Mouse (Mus musculus): ENCODE data around the gene Rbm10. TPM values are rescaled to one million over a fixed set of nuclear protein-coding genes. Genes with fewer than 3 reads are reported as not detected.

Rbm10 gene
- polyA plus RNA-seq, 1 experiment from 2014 or later: 55.1 TPM

DNA sequence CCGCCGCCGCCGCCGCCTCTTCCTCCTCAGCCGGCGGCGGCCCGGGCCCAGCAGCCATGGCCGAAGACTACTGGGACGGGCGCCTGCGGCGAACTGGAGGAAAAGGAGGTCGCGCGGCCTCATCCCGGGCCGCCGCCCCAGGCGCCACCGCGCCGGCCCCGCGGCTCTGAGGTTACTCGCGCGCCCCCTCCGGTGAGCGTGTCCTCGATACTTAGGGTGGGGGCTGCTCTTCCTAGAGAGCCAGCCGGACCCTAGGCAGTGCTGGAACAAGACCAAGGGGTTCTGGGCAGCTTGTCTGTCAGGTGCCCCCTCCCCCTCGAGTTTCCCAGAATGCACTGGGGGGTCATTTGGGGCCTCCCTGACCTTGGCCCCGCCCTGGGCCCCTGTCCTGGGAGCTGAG, 71.3 kb downstream of the Rbm10 start:
- peak overlapping the region; percentile 70 for H3K4me3 ChIP-seq (ENCODE audit: low read length)
- WGBS: 14% methylated on average over 21 of the region's 35 CpGs
- H3K9me3 ChIP-seq (ENCODE audit: control insufficient read depth, low read length): no peaks in the 10 kb centered on the region
- H3K4me1 ChIP-seq (ENCODE audit: control insufficient read depth, insufficient read depth, low read length): no peaks in the 10 kb centered on the region
- H3K36me3 ChIP-seq (ENCODE audit: control insufficient read depth, insufficient read depth, low read length): no peaks in the 10 kb centered on the region
- peak overlapping the region; percentile 84 for H3K9ac ChIP-seq (ENCODE audit: low read depth, low read length)
- peak overlapping the region; percentile 94 for H3K27ac ChIP-seq (ENCODE audit: low read length)
- no peaks in the 10 kb centered on the region for H3K27me3 ChIP-seq (replicated peaks; ENCODE audit: control insufficient read depth, insufficient read depth, low read length)
- peak; percentile 41 for ATAC-seq
- H3K4me2 ChIP-seq (ENCODE audit: low read depth, low read length): peak overlapping the region; percentile 70

- ATAC-seq: no peak
- no peak overlapping the region for H3K9ac ChIP-seq (ENCODE audit: low read depth, low read length)
- no peak overlapping the region for H3K4me3 ChIP-seq (ENCODE audit: low read length)
- H3K4me2 ChIP-seq (ENCODE audit: low read depth, low read length): no peak overlapping the region
- WGBS: 70% methylated on average over 3 of the region's 3 CpGs
- no peaks in the 10 kb centered on the region for H3K4me1 ChIP-seq (ENCODE audit: control insufficient read depth, insufficient read depth, low read length)
- H3K9me3 ChIP-seq (ENCODE audit: control insufficient read depth, low read length): no peaks in the 10 kb centered on the region
- H3K36me3 ChIP-seq (ENCODE audit: control insufficient read depth, insufficient read depth, low read length): no peaks in the 10 kb centered on the region; the same call in 1 of the 2 replicates
- no peak overlapping the region for H3K27ac ChIP-seq (ENCODE audit: low read length)
- no peaks in the 10 kb centered on the region for H3K27me3 ChIP-seq (replicated peaks; ENCODE audit: control insufficient read depth, insufficient read depth, low read length)
Observed at GRCm38 (mm10) chrX:20691566-20691965, 74.3 kb downstream of the Rbm10 start.

GRCm38 (mm10) chrX:20692616-20693015, 75.3 kb downstream of the Rbm10 start:
- Histone ChIP-seq H3K27ac (ENCODE audit: low read length) (no peak overlapping the region), H3K4me2 (ENCODE audit: low read depth, low read length) (no peak overlapping the region)
- 100% methylated on average over 1 of the region's 1 CpGs for WGBS

DNA sequence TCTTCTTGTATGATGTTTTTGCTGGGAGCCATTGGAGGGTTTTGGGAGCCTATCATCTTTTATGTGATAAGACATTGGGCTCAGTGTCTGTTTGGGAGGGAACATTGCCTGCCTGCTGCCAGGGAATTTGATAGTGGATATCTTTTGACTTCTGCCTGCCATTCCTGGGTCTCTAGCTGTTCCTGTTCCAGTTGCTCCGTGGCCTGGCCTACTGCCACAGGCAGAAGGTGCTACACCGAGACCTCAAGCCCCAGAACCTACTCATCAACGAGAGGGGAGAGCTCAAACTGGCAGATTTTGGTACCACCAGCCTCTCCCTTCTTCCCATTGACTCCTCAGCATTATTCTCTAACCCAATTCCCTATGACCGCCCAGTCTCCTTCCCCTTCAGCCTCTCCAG, 78.5 kb downstream of the Rbm10 start:
- Histone ChIP-seq H3K36me3 (ENCODE audit: control insufficient read depth, insufficient read depth, low read length) (no peaks in the 10 kb centered on the region; the same call in 1 of the 2 replicates), H3K9ac (ENCODE audit: low read depth, low read length) (no peak overlapping the region), H3K4me2 (ENCODE audit: low read depth, low read length) (no peak overlapping the region), H3K4me3 (ENCODE audit: low read length) (no peak overlapping the region), H3K9me3 (ENCODE audit: control insufficient read depth, low read length) (no peaks in the 10 kb centered on the region), H3K27me3 (replicated peaks; ENCODE audit: control insufficient read depth, insufficient read depth, low read length) (no peaks in the 10 kb centered on the region), H3K27ac (ENCODE audit: low read length) (no peak overlapping the region), H3K4me1 (ENCODE audit: control insufficient read depth, insufficient read depth, low read length) (no peaks in the 10 kb centered on the region)
- WGBS: 85% methylated on average over 4 of the region's 4 CpGs
- ATAC-seq: no peak

More at GRCm38 (mm10) chrX:20692616-20693015, 75.3 kb downstream of the Rbm10 start:
- Histone ChIP-seq H3K27me3 (replicated peaks; ENCODE audit: control insufficient read depth, insufficient read depth, low read length) (no peaks in the 10 kb centered on the region), H3K36me3 (ENCODE audit: control insufficient read depth, insufficient read depth, low read length) (no peaks in the 10 kb centered on the region; the same call in 1 of the 2 replicates), H3K9me3 (ENCODE audit: control insufficient read depth, low read length) (no peaks in the 10 kb centered on the region), H3K4me1 (ENCODE audit: control insufficient read depth, insufficient read depth, low read length) (no peaks in the 10 kb centered on the region), H3K4me3 (ENCODE audit: low read length) (no peak overlapping the region), H3K9ac (ENCODE audit: low read depth, low read length) (no peak overlapping the region)
- no peak for ATAC-seq

Other genes starting within 250 kb of the Rbm10 start
- gene Jade3, start 191.8 kb upstream of the Rbm10 start, polyA plus RNA-seq (2015; fragmentation: Nextera tagmentation; extraction: Ambion mirVana): 8.0 and 8.3 TPM in 2 replicates
- gene Rgn, start 67.7 kb upstream of the Rbm10 start, polyA plus RNA-seq (2015; fragmentation: Nextera tagmentation; extraction: Ambion mirVana): 72.5 and 77.2 TPM in 2 replicates
- gene Ndufb11, start 116 bp downstream of the Rbm10 start, polyA plus RNA-seq (2015; fragmentation: Nextera tagmentation; extraction: Ambion mirVana): 269 and 279 TPM in 2 replicates
- gene Uba1, start 40.8 kb downstream of the Rbm10 start, polyA plus RNA-seq (2015; fragmentation: Nextera tagmentation; extraction: Ambion mirVana): 185 and 187 TPM in 2 replicates
- 83.0 and 89.0 TPM in 2 replicates for gene Cdk16, start 70.5 kb downstream of the Rbm10 start, polyA plus RNA-seq (2015; fragmentation: Nextera tagmentation; extraction: Ambion mirVana)
- gene Usp11, start 86.4 kb downstream of the Rbm10 start, polyA plus RNA-seq (2015; fragmentation: Nextera tagmentation; extraction: Ambion mirVana): 25.6 and 27.6 TPM in 2 replicates
- gene Araf, start 180.3 kb downstream of the Rbm10 start, polyA plus RNA-seq (2015; fragmentation: Nextera tagmentation; extraction: Ambion mirVana): 113 and 116 TPM in 2 replicates